Mouse (Mus musculus) layer of hippocampus, adult 8-10 months (tissue): ENCODE measurements around the gene Itfg1. TPM values are rescaled to one million over a fixed set of nuclear protein-coding genes. Genes with fewer than 3 reads are reported as not detected.
A peak's percentile ranks its signal among the peaks of the same experiment; 100 is the strongest.
"Not testable (repeated sequence)": the region's sequence is repeated elsewhere in the genome, so short reads cannot be mapped to it uniquely, and the experiment has no call there.

ENCODE experiments used
- DNase-seq, 2 experiments: peaks; one replicate each; pipeline ENCODE4 v3.0.0; 2022; ENCODE audit warnings: low spot score in 2 of 2
- total RNA-seq, 4 experiments: library from RNA; stranded (reverse); gene quantifications; 2 replicates each; pipeline ENCODE4 v1.2.4; 2022

The Itfg1 gene
- 100 to 1,000 TPM; 147 to 176 (median 161) TPM for total RNA-seq

DNA sequence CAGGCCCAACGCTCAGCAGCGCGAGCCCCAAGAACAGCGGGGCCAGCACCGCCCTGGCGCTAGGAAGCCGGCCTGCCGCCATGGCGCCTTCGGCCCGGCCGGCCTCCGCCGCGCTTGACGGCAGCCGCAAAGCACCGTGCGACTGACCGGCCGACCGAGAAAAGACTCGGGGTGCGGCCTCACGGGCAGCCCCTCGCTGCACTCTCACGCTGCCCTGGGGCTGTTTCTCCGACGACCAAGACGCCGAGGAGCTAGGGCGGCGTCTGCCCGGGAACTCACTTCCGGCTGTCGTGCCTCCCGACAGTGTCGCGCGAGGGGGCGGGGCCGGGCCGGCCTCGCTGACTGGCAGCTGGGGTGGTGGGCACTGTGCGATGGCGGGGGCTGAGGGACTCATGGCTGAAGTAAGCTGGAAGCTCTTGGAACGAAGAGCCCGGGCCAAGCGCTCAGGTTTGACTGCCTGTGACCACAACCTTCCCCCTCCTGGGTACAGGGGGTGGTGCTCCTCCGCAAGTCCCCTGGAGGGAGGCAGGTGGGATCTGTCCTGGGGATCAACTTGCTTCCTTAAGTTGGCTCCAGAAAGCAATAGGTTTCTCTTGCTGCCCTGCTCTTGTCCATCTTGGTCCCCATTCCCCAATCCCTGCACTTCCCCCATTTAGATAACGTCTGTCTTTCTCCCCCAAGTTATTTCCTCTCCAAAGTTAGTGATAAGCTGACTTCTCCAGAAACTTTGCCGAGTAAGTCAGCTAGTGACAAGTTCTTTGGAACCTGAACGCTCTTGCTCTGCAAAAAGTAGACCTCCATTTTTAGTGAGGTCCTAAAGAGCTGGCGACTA lies at the start of gene Itfg1, which contains the start of gene Phkb:
Gene Itfg1 (minus strand): TSS at position 265 of the 832 bp plus-strand sequence.
Gene Phkb (plus strand): TSS at position 303 of the 832 bp plus-strand sequence.
- DNase-seq = peak; percentile 75 to 85

DNA sequence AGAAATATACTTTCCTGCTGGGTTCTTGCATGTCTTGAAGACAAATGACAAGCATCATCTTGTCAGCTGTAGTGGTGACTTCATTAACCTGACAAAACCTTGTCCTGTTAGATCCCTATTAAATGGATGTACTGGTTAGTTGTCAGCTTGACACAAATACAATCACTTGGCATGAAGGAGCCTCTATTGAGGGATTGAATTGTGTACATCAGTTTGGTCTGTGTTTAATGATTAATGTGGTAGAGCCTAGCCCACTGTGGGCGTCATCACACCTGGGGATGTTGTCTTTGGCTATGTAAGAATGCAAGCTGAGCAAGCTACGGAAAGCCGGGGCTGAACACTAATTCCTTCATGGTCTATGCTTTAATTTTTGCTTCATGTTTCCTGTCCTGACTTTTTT lies 44.1 kb upstream of the Itfg1 start:
- DNase-seq = no peak

DNA sequence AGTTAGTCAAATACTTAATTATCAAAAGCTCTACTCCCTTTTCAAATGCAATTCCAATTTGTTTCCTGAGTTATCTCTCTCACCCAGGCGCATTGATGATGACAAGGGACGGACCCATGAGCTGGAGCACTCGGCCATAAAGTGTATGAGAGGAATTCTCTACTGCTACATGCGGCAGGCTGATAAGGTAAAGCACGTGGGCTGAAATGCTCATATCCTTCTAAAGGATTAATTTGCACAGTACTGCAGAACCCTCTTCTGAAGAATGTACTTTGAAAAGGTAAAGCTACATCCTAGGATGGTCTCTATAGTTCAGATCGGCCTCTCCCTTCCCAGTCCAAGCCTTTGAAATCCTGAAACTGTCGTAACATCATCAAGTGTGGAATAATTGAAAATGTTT lies 38.9 kb upstream of the Itfg1 start:
- no peak for DNase-seq

DNA sequence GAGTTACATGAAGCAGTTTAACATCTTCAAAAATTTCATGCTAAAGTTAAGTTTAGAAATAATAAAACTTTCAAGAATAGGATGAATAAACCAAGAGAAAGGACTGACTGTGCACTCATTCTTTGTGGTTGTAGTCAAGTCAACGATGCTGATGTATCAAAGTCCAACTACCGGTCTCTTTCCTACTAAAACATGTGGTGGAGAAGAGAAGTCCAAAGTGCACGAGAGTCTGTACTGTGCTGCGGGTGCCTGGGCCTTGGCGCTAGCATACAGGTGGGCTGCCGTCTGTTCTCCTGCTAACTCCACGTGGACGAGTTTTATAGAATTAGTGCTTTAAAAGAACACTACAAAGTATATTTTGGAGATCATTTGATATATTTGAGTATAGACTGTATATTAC lies 37.3 kb upstream of the Itfg1 start:
- no peak for DNase-seq

DNA sequence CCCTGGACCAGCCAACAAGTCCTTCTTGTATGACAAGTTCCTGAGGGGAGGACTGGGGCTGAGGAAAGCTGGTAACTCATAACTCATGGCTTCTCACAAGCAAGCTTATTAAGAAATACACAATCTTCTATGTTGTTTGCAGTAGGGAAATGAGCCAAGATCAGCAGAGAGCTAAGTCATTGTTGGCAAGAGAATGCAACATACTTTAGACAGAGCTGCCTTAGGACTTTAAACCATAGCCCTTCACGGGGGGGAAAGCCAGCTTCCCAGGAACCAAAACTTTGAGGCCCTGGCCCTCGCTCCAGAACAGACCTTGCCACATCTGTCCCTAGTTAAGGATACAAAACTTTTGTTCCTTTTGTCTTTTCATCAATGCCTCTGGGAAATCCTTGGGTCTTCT lies 30.9 kb upstream of the Itfg1 start:
- DNase-seq = no peak

DNA sequence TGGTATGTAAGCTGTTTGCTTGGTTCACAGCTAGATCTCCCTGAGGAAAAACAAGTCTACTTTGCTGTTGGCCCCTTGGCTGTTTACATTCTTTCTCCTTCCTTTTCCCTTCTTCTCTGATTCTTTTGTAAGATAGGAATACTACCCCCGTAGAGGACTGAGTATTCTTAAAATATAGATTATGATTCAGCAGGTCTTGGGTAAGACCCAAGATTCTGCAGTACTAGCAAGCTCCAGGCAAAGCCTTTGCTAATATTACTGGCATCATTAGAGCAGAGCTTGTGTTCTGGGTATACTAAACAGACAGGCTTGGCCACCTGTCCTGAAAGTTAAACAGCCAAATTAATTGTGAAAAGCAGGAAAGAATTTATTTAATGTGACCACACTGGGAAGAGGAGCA lies 21.7 kb upstream of the Itfg1 start:
- no peak for DNase-seq

DNA sequence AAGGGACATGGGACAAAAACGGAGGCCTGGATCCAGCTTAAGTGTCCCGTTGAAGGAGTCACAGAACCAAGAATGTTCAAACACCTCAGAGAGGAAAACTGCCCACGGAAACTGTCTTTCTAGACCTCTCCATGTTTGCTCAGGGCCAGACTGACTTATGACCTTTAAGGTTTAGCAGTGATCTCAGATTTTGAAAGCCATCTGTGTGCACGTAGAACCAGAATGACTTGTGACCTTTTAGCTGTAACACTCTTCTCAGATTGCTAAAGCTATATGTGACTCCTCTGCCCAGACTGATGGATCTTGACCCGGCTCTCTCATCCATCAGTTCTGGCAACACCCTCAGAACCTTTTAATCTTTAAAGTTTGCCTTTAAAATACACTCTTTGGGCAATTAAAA lies 19.9 kb upstream of the Itfg1 start:
- DNase-seq = no peak

DNA sequence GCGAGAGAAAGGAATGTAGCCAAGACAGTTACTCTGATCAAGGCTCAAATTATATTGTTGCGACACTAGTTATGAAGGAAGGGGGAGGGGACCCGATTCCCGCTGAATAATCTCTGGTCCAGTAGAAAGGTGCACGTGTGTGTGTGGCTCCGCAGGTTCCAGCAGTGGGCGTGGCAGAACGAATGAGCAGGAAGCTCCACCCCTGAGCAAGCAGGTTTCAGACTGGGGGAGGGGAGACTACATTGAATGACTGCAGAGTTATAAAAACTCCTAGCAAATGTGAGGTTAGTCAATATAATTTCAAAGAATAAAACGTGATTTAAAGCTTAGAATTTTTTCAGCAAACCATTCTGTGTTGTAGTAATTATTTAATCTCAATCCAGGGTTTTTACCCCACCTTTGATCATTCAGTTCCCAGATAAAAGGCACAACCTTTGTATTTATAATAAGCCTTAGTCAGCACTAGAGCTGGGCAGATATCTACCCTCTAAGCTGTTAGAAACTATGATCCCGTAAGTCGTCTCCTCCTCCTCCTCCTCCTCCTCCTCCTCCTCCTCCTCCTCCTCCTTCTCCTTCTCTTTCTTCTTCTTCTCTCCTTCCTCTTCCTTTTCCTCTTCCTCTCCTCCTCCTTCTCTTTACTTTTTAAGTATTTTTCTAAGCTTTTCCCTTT lies 16.6 kb upstream of the Itfg1 start:
- not testable (repeated sequence) for DNase-seq

DNA sequence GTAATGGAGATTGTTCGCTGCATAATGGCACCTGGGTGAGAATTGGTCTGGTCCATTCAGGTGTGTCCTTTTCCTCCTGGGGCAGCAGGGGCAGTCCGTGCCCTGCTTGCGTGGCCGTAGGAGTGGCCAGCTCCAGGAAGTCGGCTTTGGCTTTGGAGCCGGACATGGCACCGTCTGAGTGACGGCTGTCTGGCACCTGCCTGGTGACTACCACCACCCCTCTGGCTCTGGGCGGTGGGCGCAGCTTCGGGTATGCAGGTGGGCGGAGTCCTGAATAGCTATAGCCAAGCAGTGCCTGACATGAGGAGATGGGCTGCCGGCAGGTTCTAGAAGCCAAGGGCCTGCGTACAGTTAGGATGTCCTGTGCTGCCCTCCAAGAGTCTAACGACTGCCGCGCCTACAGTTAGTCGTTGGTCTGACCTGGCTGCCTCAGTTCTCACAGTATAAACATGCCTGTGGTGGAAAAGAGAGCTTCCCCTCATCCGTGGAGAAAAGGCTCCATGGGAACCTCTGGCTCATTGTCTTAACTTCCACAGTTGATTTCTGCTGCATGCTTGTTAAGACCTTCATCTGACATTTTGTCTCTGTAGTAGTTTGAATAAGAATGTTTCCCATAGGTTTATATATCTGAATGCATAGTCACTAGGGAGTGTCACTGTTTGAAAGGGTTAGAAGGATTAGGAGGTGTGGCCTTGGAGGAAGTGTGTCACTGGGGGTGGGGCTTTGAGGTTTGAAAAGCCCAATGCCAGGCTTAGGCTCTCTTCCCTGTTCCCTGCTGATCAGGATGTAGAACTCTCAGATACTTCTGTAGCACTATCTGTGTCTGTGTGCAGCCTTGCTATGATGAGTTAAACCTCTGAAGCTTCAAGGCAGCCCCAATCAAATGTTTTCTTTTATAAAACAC lies 13.8 kb upstream of the Itfg1 start:
- DNase-seq = no peak

DNA sequence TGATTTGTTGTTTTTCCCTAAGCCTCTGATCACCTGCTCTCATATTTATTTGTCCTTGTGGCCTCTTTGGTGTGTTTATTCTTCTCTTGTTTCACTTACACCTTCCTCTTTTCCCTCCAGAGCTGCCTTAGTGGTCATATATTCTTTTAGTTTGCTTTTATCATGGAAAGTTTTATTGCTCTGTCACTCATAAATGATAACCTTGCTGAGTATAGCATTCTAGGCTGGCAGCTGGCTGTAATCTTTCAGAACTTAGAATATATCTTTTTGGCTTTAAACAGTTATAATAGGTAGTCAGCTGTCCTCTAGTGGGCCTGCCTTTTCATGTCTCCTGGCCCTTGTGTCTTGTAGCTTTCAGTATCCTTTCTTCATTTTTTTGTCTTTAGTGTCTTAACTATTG lies 5.2 kb upstream of the Itfg1 start:
- no peak for DNase-seq

DNA sequence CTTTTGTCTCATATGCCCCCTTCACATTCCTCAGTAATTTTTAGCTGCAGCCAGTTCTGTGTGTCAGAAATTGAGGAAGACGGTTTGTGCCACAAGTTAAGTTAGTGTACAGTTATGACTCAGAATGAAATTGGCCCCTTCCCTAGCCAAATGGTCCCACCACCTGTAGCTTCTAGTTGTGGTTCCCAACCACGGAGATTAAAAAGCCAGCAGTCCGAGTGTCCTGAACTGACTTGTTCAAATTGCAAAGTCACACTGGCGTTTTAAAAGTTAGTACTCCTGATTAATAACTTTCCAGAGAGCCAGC lies 721 bp upstream of the Itfg1 start:
- no peak for DNase-seq

DNA sequence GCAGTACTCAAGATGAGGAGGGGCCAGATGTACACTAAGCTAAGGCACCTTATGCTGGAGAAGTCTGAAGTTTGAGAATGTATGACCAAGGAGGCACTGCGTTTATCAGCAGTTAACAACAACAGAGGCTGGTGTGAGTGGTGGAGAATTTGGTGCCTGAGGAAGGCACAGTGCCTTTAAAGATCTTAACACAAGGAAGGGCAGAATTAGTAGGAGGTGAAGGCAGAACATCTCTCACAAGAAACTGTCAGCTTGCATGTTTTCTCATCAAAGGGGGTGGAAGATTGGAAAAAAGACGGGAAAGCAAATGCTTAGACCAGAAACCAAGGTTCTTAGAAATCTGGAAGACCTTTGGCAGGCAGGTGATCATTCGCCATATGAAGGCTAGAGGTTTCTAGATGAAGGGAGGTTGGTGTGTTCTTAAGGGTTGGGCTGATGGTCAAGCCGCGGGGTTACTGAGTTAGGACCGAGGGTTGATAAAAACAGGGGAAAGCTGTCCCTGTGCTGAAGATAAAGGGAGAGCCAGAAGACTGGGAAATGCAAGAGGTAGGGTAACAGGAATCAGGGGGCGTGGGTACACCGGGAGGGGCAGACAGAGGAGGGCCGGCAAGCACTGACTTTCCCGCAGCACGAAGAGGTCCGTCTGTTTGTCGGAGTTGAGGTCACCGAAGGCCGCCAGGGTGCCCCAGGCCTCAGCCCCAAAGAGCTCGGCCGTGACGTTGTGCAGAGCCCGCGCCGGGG lies 635 bp downstream of the Itfg1 start:
- no peak for DNase-seq

DNA sequence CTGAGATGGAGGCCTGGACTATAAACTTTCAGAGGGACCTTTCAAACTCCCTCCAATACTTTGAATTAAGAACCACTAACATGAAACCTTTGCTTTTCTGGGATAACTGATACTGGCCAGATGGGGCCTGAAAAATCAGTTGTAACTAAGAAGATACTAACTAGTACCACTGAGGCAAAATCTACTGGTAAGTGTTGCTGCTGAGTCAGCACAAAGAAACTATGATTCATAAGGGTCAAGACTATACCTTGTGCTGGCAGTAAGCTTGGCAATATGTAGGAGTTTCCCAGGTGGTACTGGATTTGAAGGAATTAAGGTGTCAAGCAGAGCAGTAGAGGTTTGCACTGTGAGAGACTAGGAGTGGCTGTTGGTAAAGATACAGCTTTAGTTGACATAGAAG lies 27.1 kb downstream of the Itfg1 start:
- no peak for DNase-seq

DNA sequence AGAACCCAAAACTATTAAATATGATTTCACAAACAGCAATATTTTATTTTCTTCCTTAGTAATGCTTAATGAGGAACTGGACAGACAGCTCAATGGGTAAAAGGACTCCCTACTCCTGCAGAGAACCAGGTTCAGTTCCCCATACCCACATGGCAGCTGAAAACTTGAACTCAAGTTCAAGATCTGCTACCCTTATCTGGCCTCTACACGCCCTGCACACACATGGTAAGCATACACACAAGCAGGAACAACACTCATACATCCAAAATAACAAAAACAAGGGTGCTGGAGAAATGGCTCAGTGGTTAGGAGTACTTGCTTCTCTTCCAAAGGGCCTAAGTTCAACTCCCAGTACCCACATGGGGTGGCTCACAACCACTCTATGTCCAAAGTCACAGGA lies 39.3 kb downstream of the Itfg1 start:
- no peak for DNase-seq

DNA sequence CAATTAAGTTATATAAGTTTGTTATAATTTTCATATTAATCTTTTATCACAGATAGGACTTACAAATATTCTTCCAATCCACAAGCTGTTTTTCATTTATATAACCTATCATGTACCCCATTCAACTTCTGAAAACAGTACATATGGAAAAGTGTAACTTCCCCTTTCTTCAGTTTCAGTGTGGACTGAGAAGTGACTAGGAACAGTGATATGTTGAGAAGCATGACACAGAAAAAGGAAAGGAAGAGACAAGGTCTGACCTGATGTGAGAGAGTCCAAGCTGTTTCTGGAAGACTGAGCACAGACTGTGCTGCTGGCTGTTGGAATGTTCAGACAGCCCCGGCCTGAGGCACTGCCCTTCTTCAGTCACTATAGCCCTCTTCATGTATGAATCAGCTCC lies 40.6 kb downstream of the Itfg1 start:
- DNase-seq = no peak

DNA sequence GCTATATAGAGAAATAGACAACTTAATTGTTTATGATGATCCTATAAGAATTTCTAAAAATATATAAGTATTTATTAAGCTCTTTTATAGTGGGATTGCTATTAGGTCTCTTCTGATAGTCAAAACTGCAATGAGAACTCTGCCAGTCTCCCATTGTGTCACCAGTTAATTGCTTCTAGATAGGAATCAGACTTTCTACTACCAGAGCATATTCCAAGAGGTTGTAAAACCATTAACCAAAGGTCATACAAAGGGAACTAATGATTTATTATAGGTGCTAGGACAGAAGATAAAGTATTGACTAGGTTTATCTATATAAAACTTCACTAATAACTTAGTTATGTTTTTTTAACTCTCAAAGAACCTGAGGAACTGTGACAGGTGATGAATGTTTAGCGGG lies 44.3 kb downstream of the Itfg1 start:
- not testable (repeated sequence) for DNase-seq

DNA sequence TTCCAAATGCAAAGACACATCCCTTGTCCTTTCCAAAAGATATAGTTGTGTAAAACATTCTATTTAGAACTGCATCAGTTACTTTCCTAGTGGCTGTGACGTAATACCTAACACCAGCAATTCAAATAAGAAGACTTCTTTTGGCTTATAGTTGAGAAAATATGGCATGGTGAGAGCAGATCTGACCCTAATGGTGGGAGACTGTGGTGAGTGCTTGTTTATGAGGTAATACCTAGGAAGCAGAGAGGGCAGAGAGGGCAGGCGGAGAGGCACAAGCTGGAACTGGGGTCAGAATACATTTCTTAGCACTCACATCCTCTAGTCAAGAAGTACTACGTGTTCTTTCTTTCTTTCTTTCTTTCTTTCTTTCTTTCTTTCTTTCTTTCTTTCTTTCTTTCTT lies 52.4 kb downstream of the Itfg1 start:
- DNase-seq = no peak

DNA sequence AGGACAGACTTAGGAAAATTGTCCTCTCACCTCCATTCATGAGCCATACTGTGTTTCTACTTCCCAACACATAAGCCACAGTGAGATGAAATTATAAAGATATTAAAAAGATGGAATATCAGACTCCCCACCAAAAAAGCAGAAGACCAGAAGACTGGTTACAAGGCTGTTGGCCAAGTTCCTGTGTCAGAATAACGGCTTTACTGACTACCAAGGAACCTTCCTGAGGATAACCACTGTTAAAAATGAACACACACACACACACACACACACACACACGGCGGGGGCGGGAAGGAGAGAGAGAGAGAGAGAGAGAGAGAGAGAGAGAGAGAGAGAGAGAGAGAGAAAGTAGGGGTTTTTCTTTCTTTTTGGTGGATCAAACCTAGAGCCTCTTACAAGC lies 52.8 kb downstream of the Itfg1 start:
- no peak for DNase-seq

DNA sequence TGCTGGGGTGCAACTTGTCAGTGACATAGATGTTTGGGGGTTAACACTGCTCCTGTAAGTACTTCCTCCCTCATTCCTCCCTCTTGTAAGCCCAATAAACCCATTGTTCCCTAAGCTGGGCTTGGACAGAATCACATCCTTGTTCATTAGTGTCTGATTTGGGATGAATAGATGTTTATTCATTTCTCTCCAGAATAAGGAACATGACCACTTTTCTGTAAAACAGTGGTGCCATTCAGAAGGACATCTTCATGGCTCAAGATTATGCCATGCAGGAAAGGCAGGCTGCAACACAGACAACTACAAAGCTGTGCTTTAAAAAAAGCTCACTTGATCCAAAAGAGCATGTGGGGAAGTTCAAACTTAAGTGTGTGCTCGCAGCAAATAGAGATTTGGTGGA lies 55.2 kb downstream of the Itfg1 start:
- DNase-seq = no peak

DNA sequence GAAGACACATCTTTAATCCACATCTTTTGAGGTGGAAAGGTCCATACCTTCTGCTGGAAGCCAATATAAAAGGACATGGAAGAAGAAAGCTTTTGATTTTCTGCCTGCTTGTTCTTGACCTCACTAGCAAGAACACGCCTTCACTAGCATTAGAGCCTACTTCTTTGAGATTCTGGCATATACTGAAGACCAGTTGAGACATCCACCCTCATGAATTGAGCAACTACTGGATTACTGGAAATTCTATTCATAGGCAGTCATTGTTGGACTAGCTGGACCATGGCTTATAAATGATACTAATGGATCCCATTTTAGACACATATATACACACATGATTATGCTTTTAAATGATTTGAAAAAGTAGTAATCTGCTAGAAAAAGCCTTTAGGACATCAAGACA lies 56.9 kb downstream of the Itfg1 start:
- no peak for DNase-seq

DNA sequence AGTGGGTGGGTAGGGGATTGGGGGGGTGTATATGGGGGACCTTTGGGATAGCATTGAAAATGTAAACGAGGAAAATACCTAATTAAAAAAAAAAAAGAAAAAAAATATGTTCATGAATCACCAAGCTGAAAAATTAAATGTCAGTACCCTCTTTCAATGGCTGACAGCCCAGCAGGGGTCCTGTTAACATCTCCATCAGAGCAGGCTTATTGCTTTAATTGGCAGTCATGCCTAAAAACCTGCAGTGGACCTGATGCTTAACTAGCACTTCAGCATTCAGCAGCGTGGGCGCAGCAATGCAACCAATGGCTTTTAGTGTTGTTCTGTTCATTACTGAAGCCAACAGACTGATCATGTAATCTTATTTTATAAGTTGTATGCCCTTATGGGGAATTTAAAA lies 60.6 kb downstream of the Itfg1 start:
- DNase-seq = no peak
